Mouse (Mus musculus): ENCODE measurements around the gene Rnf150.

- TF ChIP-seq POLR2A (IDR thresholded peaks at IDR 0.05; ENCODE audit: insufficient read length, low read depth) (no peak), MYOD1 (IDR thresholded peaks at IDR 0.05; ENCODE audit: control insufficient read depth in 1 of 3, insufficient read length in 2 of 3, low read depth in 2 of 3) (no peak), POLR2AphosphoS2 (IDR thresholded peaks at IDR 0.05; ENCODE audit: insufficient read length, low read depth) (no peak), USF1 (IDR thresholded peaks at IDR 0.05; ENCODE audit: low read depth) (no peak), SRF (IDR thresholded peaks at IDR 0.05; ENCODE audit: control insufficient read depth, insufficient read length, low read depth) (no peak), MAX (IDR thresholded peaks at IDR 0.05; ENCODE audit: low read depth) (no peak), CEBPB (IDR thresholded peaks at IDR 0.05; ENCODE audit: insufficient read depth, poor library complexity, severe bottlenecking) (no peak), TCF3 (IDR thresholded peaks at IDR 0.05; ENCODE audit: insufficient read length, low read depth) (no peak), MYOG (IDR thresholded peaks at IDR 0.05; ENCODE audit: control insufficient read depth in 1 of 3, insufficient read depth in 1 of 3, insufficient read length in 2 of 3, low read depth in 2 of 3) (no peak), TCF12 (IDR thresholded peaks at IDR 0.05; ENCODE audit: insufficient read depth, poor library complexity, severe bottlenecking) (no peak), REST (IDR thresholded peaks at IDR 0.05; ENCODE audit: insufficient read depth, insufficient read length) (no peak), E2F4 (IDR thresholded peaks at IDR 0.05; ENCODE audit: insufficient read depth) (no peak)
These were observed 204.8 kb downstream of the Rnf150 start for GRCm38 (mm10) chr8:83067906-83068305.

Measured in myocyte (in vitro differentiated cells).